Mouse (Mus musculus): ENCODE results near the gene Plp1. TPM values are rescaled to one million over a fixed set of nuclear protein-coding genes. Genes with fewer than 3 reads are reported as not detected.

Plp1 gene
- 2.4 and 3.6 TPM in 2 replicates for polyA plus RNA-seq (2015; fragmentation: Nextera tagmentation; extraction: Ambion mirVana)

DNA sequence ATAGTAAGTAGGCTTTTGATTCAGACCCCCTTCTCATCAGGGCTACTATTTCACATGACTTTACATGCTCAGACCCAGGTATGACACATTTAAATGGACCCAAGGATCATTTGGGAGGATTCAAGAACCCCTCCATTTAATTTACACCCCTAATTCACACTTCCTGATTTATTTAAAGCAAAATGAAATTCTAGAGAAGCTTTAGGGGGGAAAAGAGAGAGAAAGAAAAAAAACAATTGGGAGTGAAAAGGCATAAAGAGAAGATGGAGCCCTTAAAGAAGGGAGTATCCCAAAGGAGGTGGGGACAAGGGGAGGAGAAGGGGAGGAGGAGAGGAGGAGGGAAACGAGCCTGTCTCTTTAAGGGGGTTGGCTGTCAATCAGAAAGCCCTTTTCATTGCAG, at the start of gene Plp1:
TSS of gene Plp1 (plus strand) at position 301 of the 400 bp plus-strand sequence.
- ATAC-seq (ENCODE audit: extremely low read depth, insufficient number of reproducible peaks, low FRiP score, low TSS enrichment) = no peak
- Histone ChIP-seq H3K27me3 (replicated peaks) (no peaks in the 10 kb centered on the region), H3K27ac (replicated peaks) (no peak within 1 kb of the TSS), H3K9ac (no peak within 1 kb of the TSS), H3K4me1 (no peaks in the 10 kb centered on the region), H3K36me3 (no peaks in the 10 kb centered on the region), H3K4me2 (no peak within 1 kb of the TSS), H3K9me3 (no peaks in the 10 kb centered on the region), H3K4me3 (no peak within 1 kb of the TSS)
- 58% methylated on average over 1 of the region's 1 CpGs for WGBS

GRCm38 (mm10) chrX:136773035-136773434, 49.4 kb upstream of the Plp1 start:
- H3K4me1 ChIP-seq = no peaks in the 10 kb centered on the region
- 62% methylated on average over 1 of the region's 1 CpGs for WGBS
- no peak overlapping the region for H3K9ac ChIP-seq
- no peaks in the 10 kb centered on the region for H3K27me3 ChIP-seq (replicated peaks)
- no peaks in the 10 kb centered on the region; the same call in 1 of the 2 replicates for H3K36me3 ChIP-seq
- H3K4me2 ChIP-seq = no peak overlapping the region
- H3K27ac ChIP-seq (replicated peaks) = no peak overlapping the region
- no peak overlapping the region for H3K4me3 ChIP-seq
- ATAC-seq (ENCODE audit: extremely low read depth, insufficient number of reproducible peaks, low FRiP score, low TSS enrichment) = no peak
- H3K9me3 ChIP-seq = no peaks in the 10 kb centered on the region

- ATAC-seq (ENCODE audit: extremely low read depth, insufficient number of reproducible peaks, low FRiP score, low TSS enrichment) = no peak
- H3K4me1 ChIP-seq = no peaks in the 10 kb centered on the region
- no peak overlapping the region for H3K4me3 ChIP-seq
- H3K36me3 ChIP-seq = no peaks in the 10 kb centered on the region; the same call in 1 of the 2 replicates
- H3K27me3 ChIP-seq (replicated peaks) = 0 out of 2 replicates have a peak, but pooled peaks cover 2% of the 10 kb centered on the region
- H3K27ac ChIP-seq (replicated peaks) = no peak overlapping the region
- WGBS = 62% methylated on average over 3 of the region's 3 CpGs
- H3K4me2 ChIP-seq = no peak overlapping the region
- H3K9ac ChIP-seq = no peak overlapping the region
- no peaks in the 10 kb centered on the region for H3K9me3 ChIP-seq
Measured at GRCm38 (mm10) chrX:136778046-136778445, 44.4 kb upstream of the Plp1 start.

- no peaks in the 10 kb centered on the region for H3K4me1 ChIP-seq
- no peak overlapping the region for H3K4me3 ChIP-seq
- 0 out of 2 replicates have a peak, but pooled peaks cover 2% of the 10 kb centered on the region for H3K27me3 ChIP-seq (replicated peaks)
- no peak overlapping the region for H3K9ac ChIP-seq
- H3K9me3 ChIP-seq = no peaks in the 10 kb centered on the region
- no peak overlapping the region for H3K4me2 ChIP-seq
- no peak overlapping the region for H3K27ac ChIP-seq (replicated peaks)
- no peaks in the 10 kb centered on the region; the same call in 1 of the 2 replicates for H3K36me3 ChIP-seq
- ATAC-seq (ENCODE audit: extremely low read depth, insufficient number of reproducible peaks, low FRiP score, low TSS enrichment) = no peak
- WGBS = 51% methylated on average over 2 of the region's 2 CpGs
Measured at GRCm38 (mm10) chrX:136779262-136779661, 43.2 kb upstream of the Plp1 start.

- Histone ChIP-seq H3K36me3 (no peaks in the 10 kb centered on the region), H3K4me3 (no peak within 1 kb of the TSS), H3K4me1 (no peaks in the 10 kb centered on the region), H3K9ac (no peak within 1 kb of the TSS), H3K27ac (replicated peaks) (no peak within 1 kb of the TSS), H3K9me3 (no peaks in the 10 kb centered on the region), H3K27me3 (replicated peaks) (peaks cover 2% of the 10 kb centered on the region; the same call in 1 of the 2 replicates), H3K4me2 (no peak within 1 kb of the TSS)
- 80% methylated on average over 3 of the region's 3 CpGs for WGBS
- ATAC-seq (ENCODE audit: extremely low read depth, insufficient number of reproducible peaks, low FRiP score, low TSS enrichment) = no peak
Measured at GRCm38 (mm10) chrX:136780041-136780440, 42.4 kb upstream of the Plp1 start, which contains the start of gene Glra4. Glra4 (minus strand) TSS chrX:136780141.

DNA sequence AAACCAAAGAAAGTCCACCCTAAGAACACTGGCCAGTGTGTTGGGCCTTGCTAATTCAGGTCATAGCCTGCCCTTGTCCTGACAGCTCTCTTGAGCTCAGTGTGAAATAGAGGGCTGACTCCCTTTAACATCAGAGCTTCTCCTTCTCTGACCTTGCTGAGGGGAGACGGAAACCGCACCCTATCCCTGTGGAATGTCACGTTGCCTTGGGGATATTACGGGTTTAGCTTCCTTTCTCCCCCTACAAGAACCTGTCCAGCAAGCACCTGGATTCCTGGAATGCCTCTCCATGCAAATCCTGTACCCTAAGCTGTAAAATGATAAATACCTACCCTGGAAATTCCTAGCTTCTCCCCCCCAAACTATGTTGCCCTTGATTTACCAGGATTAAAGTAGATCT, 33.0 kb upstream of the Plp1 start:
- peaks cover 11% of the 10 kb centered on the region; the same call in 1 of the 2 replicates for H3K36me3 ChIP-seq
- ATAC-seq (ENCODE audit: extremely low read depth, insufficient number of reproducible peaks, low FRiP score, low TSS enrichment) = no peak
- no peaks in the 10 kb centered on the region; the same call in 1 of the 2 replicates for H3K27me3 ChIP-seq (replicated peaks)
- 64% methylated on average over 4 of the region's 4 CpGs for WGBS
- H3K9ac ChIP-seq = no peak overlapping the region
- no peaks in the 10 kb centered on the region for H3K9me3 ChIP-seq
- no peak overlapping the region for H3K4me3 ChIP-seq
- no peak overlapping the region for H3K4me2 ChIP-seq
- H3K27ac ChIP-seq (replicated peaks) = no peak overlapping the region
- no peaks in the 10 kb centered on the region for H3K4me1 ChIP-seq

DNA sequence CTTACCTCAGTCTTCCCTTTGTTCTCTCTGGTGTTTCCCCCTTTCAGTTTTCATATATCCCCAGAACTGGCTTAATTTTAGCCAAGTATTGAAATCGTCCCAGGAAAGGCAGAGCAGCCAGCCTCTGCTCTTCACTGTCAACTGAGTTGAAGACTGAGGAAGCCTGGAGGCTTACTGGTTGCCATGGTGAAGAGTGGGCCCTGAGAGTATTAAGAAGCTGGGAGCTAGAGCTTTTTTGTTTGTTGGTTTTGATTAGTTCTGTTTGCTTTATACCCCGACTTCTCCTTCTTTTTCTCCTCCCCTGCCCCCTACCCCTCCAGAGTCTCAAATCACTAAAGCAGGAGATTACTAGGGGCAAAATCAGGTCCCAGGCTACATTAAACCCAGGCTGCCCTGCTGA, 25.2 kb upstream of the Plp1 start:
- 0 out of 2 replicates have a peak, but pooled peaks cover 5% of the 10 kb centered on the region for H3K36me3 ChIP-seq
- 47% methylated on average over 2 of the region's 2 CpGs for WGBS
- H3K9me3 ChIP-seq = no peaks in the 10 kb centered on the region
- H3K27ac ChIP-seq (replicated peaks) = no peak overlapping the region
- no peak overlapping the region for H3K4me3 ChIP-seq
- H3K4me1 ChIP-seq = no peaks in the 10 kb centered on the region
- H3K27me3 ChIP-seq (replicated peaks) = no peaks in the 10 kb centered on the region
- H3K4me2 ChIP-seq = no peak overlapping the region
- no peak overlapping the region for H3K9ac ChIP-seq
- no peak for ATAC-seq (ENCODE audit: extremely low read depth, insufficient number of reproducible peaks, low FRiP score, low TSS enrichment)

- H3K9ac ChIP-seq = no peak overlapping the region
- H3K9me3 ChIP-seq = no peaks in the 10 kb centered on the region
- no peaks in the 10 kb centered on the region for H3K27me3 ChIP-seq (replicated peaks)
- no peak overlapping the region for H3K27ac ChIP-seq (replicated peaks)
- H3K36me3 ChIP-seq = no peaks in the 10 kb centered on the region
- no peaks in the 10 kb centered on the region for H3K4me1 ChIP-seq
- WGBS = 76% methylated on average over 6 of the region's 6 CpGs
- no peak overlapping the region for H3K4me3 ChIP-seq
- ATAC-seq (ENCODE audit: extremely low read depth, insufficient number of reproducible peaks, low FRiP score, low TSS enrichment) = no peak
- H3K4me2 ChIP-seq = no peak overlapping the region
Measured at GRCm38 (mm10) chrX:136819752-136820151, 2.7 kb upstream of the Plp1 start.

- H3K4me2 ChIP-seq = no peak overlapping the region
- no peak overlapping the region for H3K9ac ChIP-seq
- H3K9me3 ChIP-seq = no peaks in the 10 kb centered on the region
- no peak overlapping the region for H3K27ac ChIP-seq (replicated peaks)
- H3K4me1 ChIP-seq = no peaks in the 10 kb centered on the region
- H3K27me3 ChIP-seq (replicated peaks) = no peaks in the 10 kb centered on the region
- no peak overlapping the region for H3K4me3 ChIP-seq
- no peak for ATAC-seq (ENCODE audit: extremely low read depth, insufficient number of reproducible peaks, low FRiP score, low TSS enrichment)
- H3K36me3 ChIP-seq = no peaks in the 10 kb centered on the region
- WGBS = 0% methylated on average over 1 of the region's 1 CpGs
Measured at GRCm38 (mm10) chrX:136820250-136820649, 2.2 kb upstream of the Plp1 start.

- H3K36me3 ChIP-seq = no peaks in the 10 kb centered on the region
- H3K27me3 ChIP-seq (replicated peaks) = no peaks in the 10 kb centered on the region; the same call in 1 of the 2 replicates
- H3K4me1 ChIP-seq = no peaks in the 10 kb centered on the region
- H3K4me3 ChIP-seq = no peak overlapping the region
- H3K9ac ChIP-seq = no peak overlapping the region
- no peak overlapping the region for H3K4me2 ChIP-seq
- H3K9me3 ChIP-seq = no peaks in the 10 kb centered on the region
- H3K27ac ChIP-seq (replicated peaks) = no peak overlapping the region
- WGBS = 76% methylated on average over 4 of the region's 4 CpGs
- no peak for ATAC-seq (ENCODE audit: extremely low read depth, insufficient number of reproducible peaks, low FRiP score, low TSS enrichment)
Measured at GRCm38 (mm10) chrX:136825016-136825415, 2.5 kb downstream of the Plp1 start.

DNA sequence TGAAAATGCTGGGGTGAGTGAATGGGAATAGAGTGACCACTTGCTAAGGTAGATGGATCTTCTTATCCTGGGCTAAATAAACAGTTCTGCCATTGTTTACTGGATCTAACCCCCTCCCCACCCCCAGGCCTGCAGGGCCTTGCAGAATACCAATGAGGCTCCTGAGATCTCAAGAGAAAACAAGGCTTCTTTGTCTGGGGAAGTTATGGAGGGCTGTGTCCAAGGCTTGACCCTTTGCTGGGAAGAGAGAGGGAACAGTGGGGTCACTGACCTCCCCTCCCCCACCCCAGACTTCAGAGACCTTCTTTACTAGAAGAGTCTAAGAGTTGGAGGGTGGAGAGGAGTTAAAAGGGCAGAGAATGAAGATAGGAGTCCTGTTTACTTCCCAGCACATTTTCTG, 6.1 kb downstream of the Plp1 start:
- H3K9me3 ChIP-seq = no peaks in the 10 kb centered on the region
- no peaks in the 10 kb centered on the region for H3K4me1 ChIP-seq
- H3K4me2 ChIP-seq = no peak overlapping the region
- no peak overlapping the region for H3K9ac ChIP-seq
- H3K4me3 ChIP-seq = no peak overlapping the region
- H3K27me3 ChIP-seq (replicated peaks) = no peaks in the 10 kb centered on the region; the same call in 1 of the 2 replicates
- no peaks in the 10 kb centered on the region for H3K36me3 ChIP-seq
- no peak for ATAC-seq (ENCODE audit: extremely low read depth, insufficient number of reproducible peaks, low FRiP score, low TSS enrichment)
- H3K27ac ChIP-seq (replicated peaks) = no peak overlapping the region

GRCm38 (mm10) chrX:136850300-136850699, 27.8 kb downstream of the Plp1 start:
- Histone ChIP-seq H3K9me3 (no peaks in the 10 kb centered on the region), H3K4me2 (no peak overlapping the region), H3K27me3 (replicated peaks) (no peaks in the 10 kb centered on the region), H3K27ac (replicated peaks) (no peak overlapping the region), H3K4me1 (no peaks in the 10 kb centered on the region), H3K9ac (no peak overlapping the region), H3K36me3 (no peaks in the 10 kb centered on the region), H3K4me3 (no peak overlapping the region)
- 31% methylated on average over 3 of the region's 3 CpGs for WGBS
- ATAC-seq (ENCODE audit: extremely low read depth, insufficient number of reproducible peaks, low FRiP score, low TSS enrichment) = no peak

Measured in heart, embryonic 13.5 days (tissue).